Mouse (Mus musculus): Measurements from ENCODE around the gene Erich4.
"Not testable (repeated sequence)": the region's sequence is repeated elsewhere in the genome, so short reads cannot be mapped to it uniquely, and the experiment has no call there.

The Erich4 gene

GRCm38 (mm10) chr7:25576793-25577437 lies 38.8 kb downstream of the Erich4 start:
- peak; percentile 44 to 56 for DNase-seq

GRCm38 (mm10) chr7:25576308-25576707 lies 39.4 kb downstream of the Erich4 start:
- not testable (repeated sequence) for DNase-seq

- DNase-seq = no peak
Measured at GRCm38 (mm10) chr7:25575870-25576269, 39.8 kb downstream of the Erich4 start.

GRCm38 (mm10) chr7:25575105-25575504 lies 40.6 kb downstream of the Erich4 start:
- peak; percentile 75 to 84 for DNase-seq

GRCm38 (mm10) chr7:25573806-25574205 lies 41.9 kb downstream of the Erich4 start:
- DNase-seq = not testable (repeated sequence)

- DNase-seq = peak; percentile 41 to 71
Measured at GRCm38 (mm10) chr7:25568721-25569120, 47.0 kb downstream of the Erich4 start.

All from kidney, postnatal 25 days (tissue).